Mouse (Mus musculus): ENCODE measurements around the gene Mc1r. TPM values are rescaled to one million over a fixed set of nuclear protein-coding genes. Genes with fewer than 3 reads are reported as not detected.

The Mc1r gene
- 0.29 and 0.32 TPM in 2 replicates for polyA plus RNA-seq (2014; fragmentation: Nextera tagmentation; extraction: Ambion mirVana)

DNA sequence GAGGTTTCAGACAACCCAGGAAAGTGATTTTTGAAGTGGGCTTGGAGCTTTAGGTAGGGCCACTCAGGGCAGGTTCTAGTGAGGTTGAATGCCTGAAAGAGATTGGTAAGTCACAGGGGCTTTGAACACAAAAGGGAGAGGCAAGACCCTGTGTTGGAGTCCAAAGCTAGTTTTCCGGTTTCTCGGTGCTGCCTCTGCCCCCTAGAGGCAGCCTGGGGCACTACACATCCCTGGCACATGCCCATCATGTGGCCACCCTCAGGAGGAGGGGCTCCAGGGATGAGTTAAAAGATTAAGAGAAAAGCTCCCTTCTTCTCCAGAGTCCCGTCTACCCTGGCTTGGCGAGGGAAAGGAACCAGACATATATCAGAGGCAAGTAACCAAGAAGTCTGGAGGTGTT, at the start of gene Mc1r:
Gene Mc1r (plus strand): TSS at position 322 of the 400 bp plus-strand sequence.
- Histone ChIP-seq H3K9ac (ENCODE audit: low read depth, low read length) (no peak within 1 kb of the TSS), H3K27ac (replicated peaks; ENCODE audit: low read depth, low read length) (no peak within 1 kb of the TSS), H3K4me2 (ENCODE audit: low read depth, low read length) (0 out of 2 replicates have a peak within 1 kb of the TSS, but pooled peaks have one; percentile 10), H3K36me3 (ENCODE audit: control insufficient read depth, insufficient read depth, low read length) (peaks cover 16% of the 10 kb centered on the region), H3K4me1 (ENCODE audit: control insufficient read depth, insufficient read depth, low read length) (peaks cover 5% of the 10 kb centered on the region; the same call in 1 of the 2 replicates), H3K9me3 (ENCODE audit: control insufficient read depth, low read length) (no peaks in the 10 kb centered on the region), H3K27me3 (replicated peaks; ENCODE audit: control insufficient read depth, insufficient read depth, low read length) (peaks cover 29% of the 10 kb centered on the region), H3K4me3 (ENCODE audit: low read depth, low read length) (no peak within 1 kb of the TSS)
- 10% methylated on average over 4 of the region's 4 CpGs for WGBS
- ATAC-seq (ENCODE audit: low read depth): no peak
- peak; percentile 27 for DNase-seq (ENCODE audit: low spot score)

- Histone ChIP-seq H3K4me2 (ENCODE audit: low read depth, low read length) (no peak overlapping the region), H3K9ac (ENCODE audit: low read depth, low read length) (no peak overlapping the region), H3K27ac (replicated peaks; ENCODE audit: low read depth, low read length) (no peak overlapping the region), H3K27me3 (replicated peaks; ENCODE audit: control insufficient read depth, insufficient read depth, low read length) (no peaks in the 10 kb centered on the region), H3K4me1 (ENCODE audit: control insufficient read depth, insufficient read depth, low read length) (no peaks in the 10 kb centered on the region), H3K9me3 (ENCODE audit: control insufficient read depth, low read length) (no peaks in the 10 kb centered on the region), H3K36me3 (ENCODE audit: control insufficient read depth, insufficient read depth, low read length) (no peaks in the 10 kb centered on the region), H3K4me3 (ENCODE audit: low read depth, low read length) (no peak overlapping the region)
- DNase-seq (ENCODE audit: low spot score) (peak; percentile 75), ATAC-seq (ENCODE audit: low read depth) (peak; percentile 75)
- 33% methylated on average over 12 of the region's 12 CpGs for WGBS
These were observed 45.7 kb upstream of the Mc1r start for GRCm38 (mm10) chr8:123361082-123361739.

DNA sequence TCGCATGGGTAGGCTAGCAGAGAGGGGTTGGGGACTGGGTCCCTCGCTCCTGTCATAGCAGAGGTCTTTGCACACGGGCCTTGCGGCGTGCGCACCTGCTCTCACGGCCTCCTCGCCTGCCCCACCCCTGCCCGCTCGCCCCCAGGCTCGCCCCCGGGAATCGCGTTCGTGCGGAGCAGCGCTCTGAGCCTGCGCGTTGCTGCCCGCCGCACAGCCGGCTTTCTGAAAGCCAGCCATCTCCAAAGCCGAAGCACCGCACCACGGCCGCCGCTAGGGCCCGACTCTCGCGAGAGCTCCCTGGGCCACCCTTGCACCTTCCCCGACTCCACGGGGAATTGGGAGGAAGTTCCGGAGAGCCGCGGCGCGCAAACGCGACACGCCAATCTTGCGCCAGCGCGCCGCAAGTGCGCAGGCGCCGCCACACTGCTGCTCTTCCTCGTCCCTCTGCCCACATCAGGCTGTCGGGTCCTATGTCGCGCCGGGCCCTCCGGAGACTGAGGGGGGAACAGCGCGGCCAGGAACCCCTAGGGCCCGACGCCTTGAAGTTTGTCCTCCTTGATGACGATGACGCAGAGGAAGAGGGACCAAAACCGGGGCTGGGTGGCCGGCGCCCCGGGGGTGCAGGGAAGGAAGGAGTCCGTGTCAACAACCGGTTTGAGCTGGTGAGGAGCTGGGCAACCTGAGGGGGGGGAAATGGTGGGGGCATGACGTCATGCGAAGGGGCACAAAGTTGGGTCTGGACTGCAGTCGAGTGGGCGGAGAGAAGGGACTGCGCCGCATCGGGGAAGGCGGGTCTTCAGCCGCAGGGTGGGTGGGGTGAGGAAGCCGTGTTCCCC, 33.3 kb upstream of the Mc1r start, which contains the start of gene Tcf25:
Gene Tcf25 (plus strand): TSS at position 351 of the 836 bp plus-strand sequence.
- Histone ChIP-seq H3K27me3 (replicated peaks; ENCODE audit: control insufficient read depth, insufficient read depth, low read length) (no peaks in the 10 kb centered on the region; the same call in 1 of the 2 replicates), H3K9ac (ENCODE audit: low read depth, low read length) (peak within 1 kb of the TSS; percentile 97), H3K4me2 (ENCODE audit: low read depth, low read length) (peak within 1 kb of the TSS; percentile 83), H3K27ac (replicated peaks; ENCODE audit: low read depth, low read length) (peak within 1 kb of the TSS; percentile 98), H3K36me3 (ENCODE audit: control insufficient read depth, insufficient read depth, low read length) (0 out of 2 replicates have a peak, but pooled peaks cover 11% of the 10 kb centered on the region), H3K4me3 (ENCODE audit: low read depth, low read length) (peak within 1 kb of the TSS; percentile 93), H3K4me1 (ENCODE audit: control insufficient read depth, insufficient read depth, low read length) (peaks cover 11% of the 10 kb centered on the region), H3K9me3 (ENCODE audit: control insufficient read depth, low read length) (no peaks in the 10 kb centered on the region)
- ATAC-seq (ENCODE audit: low read depth) (peak; percentile 96), DNase-seq (ENCODE audit: low spot score) (peak; percentile 98)
- under 1% methylated on average over 70 of the region's 75 CpGs for WGBS

DNA sequence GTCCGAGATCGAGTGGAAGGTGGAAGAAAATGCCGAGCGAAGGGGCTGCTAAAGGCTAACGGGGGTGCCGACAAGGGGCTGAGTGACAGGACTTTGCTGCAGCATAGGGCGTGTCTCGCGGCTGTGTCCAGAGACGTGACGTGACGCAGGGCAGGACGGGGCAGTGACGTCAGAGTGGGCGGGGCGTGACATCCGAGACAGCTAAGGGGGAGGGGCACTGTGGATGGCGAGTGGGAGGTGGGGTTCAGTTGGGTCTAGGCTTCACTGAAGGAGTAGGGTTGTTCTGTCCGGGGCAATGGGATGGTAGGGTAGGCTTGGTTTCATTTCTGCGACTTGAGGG, 32.7 kb upstream of the Mc1r start:
- DNase-seq (ENCODE audit: low spot score) (peak; percentile 93), ATAC-seq (ENCODE audit: low read depth) (peak; percentile 76)
- H3K36me3 ChIP-seq (ENCODE audit: control insufficient read depth, insufficient read depth, low read length): 0 out of 2 replicates have a peak, but pooled peaks cover 11% of the 10 kb centered on the region
- WGBS: under 1% methylated on average over 20 of the region's 20 CpGs
- H3K4me2 ChIP-seq (ENCODE audit: low read depth, low read length): peak overlapping the region; percentile 83
- peaks cover 11% of the 10 kb centered on the region for H3K4me1 ChIP-seq (ENCODE audit: control insufficient read depth, insufficient read depth, low read length)
- H3K27ac ChIP-seq (replicated peaks; ENCODE audit: low read depth, low read length): peak overlapping the region; percentile 98
- H3K9ac ChIP-seq (ENCODE audit: low read depth, low read length): peak overlapping the region; percentile 97
- H3K4me3 ChIP-seq (ENCODE audit: low read depth, low read length): peak overlapping the region; percentile 93
- no peaks in the 10 kb centered on the region for H3K9me3 ChIP-seq (ENCODE audit: control insufficient read depth, low read length)
- H3K27me3 ChIP-seq (replicated peaks; ENCODE audit: control insufficient read depth, insufficient read depth, low read length): no peaks in the 10 kb centered on the region; the same call in 1 of the 2 replicates

DNA sequence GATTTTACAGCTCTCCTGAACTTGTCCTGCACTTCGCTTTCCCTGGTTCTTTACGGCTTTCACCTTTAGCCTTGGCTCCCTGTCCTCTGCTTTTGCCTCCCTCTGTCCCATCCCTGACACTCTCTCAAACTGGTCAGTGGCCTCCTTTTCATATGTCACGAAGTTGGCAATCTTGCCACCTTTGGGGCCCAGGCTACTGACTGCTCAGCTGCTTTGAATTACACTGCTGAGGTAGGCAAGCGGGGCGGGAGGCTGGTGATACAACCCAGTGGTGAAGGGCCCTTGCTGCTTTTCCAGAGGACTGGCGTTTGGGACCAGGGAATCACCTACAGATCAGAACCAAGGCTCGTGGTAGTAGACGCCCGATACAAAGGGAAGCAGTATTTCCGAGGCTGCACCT, 31.2 kb upstream of the Mc1r start:
- H3K4me1 ChIP-seq (ENCODE audit: control insufficient read depth, insufficient read depth, low read length): peaks cover 11% of the 10 kb centered on the region
- no peak overlapping the region for H3K9ac ChIP-seq (ENCODE audit: low read depth, low read length)
- no peak overlapping the region for H3K4me2 ChIP-seq (ENCODE audit: low read depth, low read length)
- H3K27ac ChIP-seq (replicated peaks; ENCODE audit: low read depth, low read length): no peak overlapping the region
- H3K27me3 ChIP-seq (replicated peaks; ENCODE audit: control insufficient read depth, insufficient read depth, low read length): no peaks in the 10 kb centered on the region; the same call in 1 of the 2 replicates
- no peak overlapping the region for H3K4me3 ChIP-seq (ENCODE audit: low read depth, low read length)
- WGBS: 89% methylated on average over 10 of the region's 10 CpGs
- ATAC-seq (ENCODE audit: low read depth) (no peak), DNase-seq (ENCODE audit: low spot score) (no peak)
- H3K36me3 ChIP-seq (ENCODE audit: control insufficient read depth, insufficient read depth, low read length): peaks cover 11% of the 10 kb centered on the region; the same call in 1 of the 2 replicates
- H3K9me3 ChIP-seq (ENCODE audit: control insufficient read depth, low read length): no peaks in the 10 kb centered on the region

GRCm38 (mm10) chr8:123376106-123376505, 30.8 kb upstream of the Mc1r start:
- Histone ChIP-seq H3K27ac (replicated peaks; ENCODE audit: low read depth, low read length) (no peak overlapping the region), H3K36me3 (ENCODE audit: control insufficient read depth, insufficient read depth, low read length) (peaks cover 15% of the 10 kb centered on the region; the same call in 1 of the 2 replicates), H3K4me2 (ENCODE audit: low read depth, low read length) (no peak overlapping the region), H3K4me1 (ENCODE audit: control insufficient read depth, insufficient read depth, low read length) (peaks cover 11% of the 10 kb centered on the region), H3K4me3 (ENCODE audit: low read depth, low read length) (no peak overlapping the region), H3K9ac (ENCODE audit: low read depth, low read length) (no peak overlapping the region), H3K9me3 (ENCODE audit: control insufficient read depth, low read length) (no peaks in the 10 kb centered on the region), H3K27me3 (replicated peaks; ENCODE audit: control insufficient read depth, insufficient read depth, low read length) (no peaks in the 10 kb centered on the region; the same call in 1 of the 2 replicates)
- no peak for ATAC-seq (ENCODE audit: low read depth)
- no peak for DNase-seq (ENCODE audit: low spot score)
- 74% methylated on average over 8 of the region's 8 CpGs for WGBS

- WGBS: 88% methylated on average over 4 of the region's 4 CpGs
- H3K4me2 ChIP-seq (ENCODE audit: low read depth, low read length): no peak overlapping the region
- ATAC-seq (ENCODE audit: low read depth): no peak
- H3K4me3 ChIP-seq (ENCODE audit: low read depth, low read length): no peak overlapping the region
- H3K27me3 ChIP-seq (replicated peaks; ENCODE audit: control insufficient read depth, insufficient read depth, low read length): no peaks in the 10 kb centered on the region
- DNase-seq (ENCODE audit: low spot score): no peak
- no peaks in the 10 kb centered on the region for H3K4me1 ChIP-seq (ENCODE audit: control insufficient read depth, insufficient read depth, low read length)
- H3K9me3 ChIP-seq (ENCODE audit: control insufficient read depth, low read length): no peaks in the 10 kb centered on the region
- H3K9ac ChIP-seq (ENCODE audit: low read depth, low read length): no peak overlapping the region
- H3K36me3 ChIP-seq (ENCODE audit: control insufficient read depth, insufficient read depth, low read length): peaks cover 67% of the 10 kb centered on the region
- no peak overlapping the region for H3K27ac ChIP-seq (replicated peaks; ENCODE audit: low read depth, low read length)
These were observed 25.2 kb upstream of the Mc1r start for GRCm38 (mm10) chr8:123381711-123382110.

GRCm38 (mm10) chr8:123382516-123382915, 24.4 kb upstream of the Mc1r start:
- Histone ChIP-seq H3K27me3 (replicated peaks; ENCODE audit: control insufficient read depth, insufficient read depth, low read length) (no peaks in the 10 kb centered on the region), H3K4me1 (ENCODE audit: control insufficient read depth, insufficient read depth, low read length) (no peaks in the 10 kb centered on the region), H3K9me3 (ENCODE audit: control insufficient read depth, low read length) (no peaks in the 10 kb centered on the region), H3K36me3 (ENCODE audit: control insufficient read depth, insufficient read depth, low read length) (peaks cover 75% of the 10 kb centered on the region), H3K4me3 (ENCODE audit: low read depth, low read length) (no peak overlapping the region), H3K27ac (replicated peaks; ENCODE audit: low read depth, low read length) (no peak overlapping the region), H3K9ac (ENCODE audit: low read depth, low read length) (no peak overlapping the region), H3K4me2 (ENCODE audit: low read depth, low read length) (no peak overlapping the region)
- DNase-seq (ENCODE audit: low spot score) (no peak), ATAC-seq (ENCODE audit: low read depth) (no peak)
- 84% methylated on average over 8 of the region's 8 CpGs for WGBS

Measured in embryonic facial prominence, embryonic 14.5 days (tissue).